Mouse (Mus musculus): ENCODE measurements at regions not wholly inside any gene's neighbourhood (a gene's known extent, or its start where the extent isn't known, plus 50 kb on each side); places are given as distances from the start of the nearest gene placed in this dataset.

- ATAC-seq (ENCODE audit: insufficient read depth) (no peak), DNase-seq (no peak)
- no peak for TF ChIP-seq CTCF (IDR thresholded peaks at IDR 0.05; ENCODE audit: low read depth)
- H3K4me2 ChIP-seq, result no peak overlapping the region
- no peaks in the 10 kb centered on the region for H3K36me3 ChIP-seq (ENCODE audit: insufficient read depth)
- 84% methylated on average over 3 of the region's 3 CpGs for WGBS
- H3K27me3 ChIP-seq (ENCODE audit: insufficient read depth, low read length), result no peaks in the 10 kb centered on the region
- no peak overlapping the region for H3K27ac ChIP-seq (ENCODE audit: low read depth)
- no peaks in the 10 kb centered on the region for H3K9me3 ChIP-seq (ENCODE audit: low read depth, low read length)
- no peaks in the 10 kb centered on the region for H3K4me1 ChIP-seq (ENCODE audit: insufficient read depth)
- no peak overlapping the region for H3K4me3 ChIP-seq (ENCODE audit: low read depth, low read length)
- H3K9ac ChIP-seq, result no peak overlapping the region
Measured at GRCm38 (mm10) chr2:48416207-48416750, 397.6 kb upstream of the Acvr2a start.

DNA sequence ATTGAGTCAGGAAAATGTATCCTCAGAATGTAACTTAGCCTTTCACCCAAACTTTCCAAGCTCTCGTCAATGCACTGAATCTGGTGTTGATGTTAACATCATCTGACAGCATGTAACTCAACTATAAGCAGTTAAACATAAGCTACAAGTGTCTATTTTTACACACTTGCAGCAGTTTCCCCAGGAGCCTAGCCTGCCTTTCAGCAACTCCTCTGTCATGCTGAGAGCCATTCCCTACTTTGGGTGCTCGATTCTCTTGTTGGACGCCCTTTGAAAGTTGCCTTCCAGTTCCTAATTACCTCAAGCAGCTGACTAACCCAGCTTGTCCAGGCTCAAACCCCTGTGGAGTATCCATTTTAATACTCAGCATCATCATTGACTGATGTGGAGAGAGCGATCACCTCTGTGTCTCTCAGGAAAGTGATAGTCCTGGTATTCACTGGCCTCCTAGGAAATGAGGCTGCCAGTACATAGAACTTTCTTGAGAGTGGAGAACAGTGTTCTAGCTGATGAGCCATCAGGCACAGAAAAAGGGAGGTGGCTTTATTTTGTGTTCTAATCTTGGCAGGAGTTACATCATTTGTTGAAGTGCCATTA lies 396.8 kb upstream of the Acvr2a start:
- no peak for ATAC-seq (ENCODE audit: insufficient read depth)
- H3K27me3 ChIP-seq (ENCODE audit: insufficient read depth, low read length), result no peaks in the 10 kb centered on the region
- no peak overlapping the region for H3K4me2 ChIP-seq
- H3K27ac ChIP-seq (ENCODE audit: low read depth), result no peak overlapping the region
- H3K4me1 ChIP-seq (ENCODE audit: insufficient read depth), result no peaks in the 10 kb centered on the region
- DNase-seq, result no peak
- H3K4me3 ChIP-seq (ENCODE audit: low read depth, low read length), result no peak overlapping the region
- H3K9ac ChIP-seq, result no peak overlapping the region
- no peaks in the 10 kb centered on the region for H3K9me3 ChIP-seq (ENCODE audit: low read depth, low read length)
- no peaks in the 10 kb centered on the region for H3K36me3 ChIP-seq (ENCODE audit: insufficient read depth)
- no peak for TF ChIP-seq CTCF (IDR thresholded peaks at IDR 0.05; ENCODE audit: low read depth)
- WGBS, result 60% methylated on average over 4 of the region's 4 CpGs

- Histone ChIP-seq H3K27me3 (ENCODE audit: insufficient read depth, low read length) (no peaks in the 10 kb centered on the region), H3K4me1 (ENCODE audit: insufficient read depth) (peaks cover 13% of the 10 kb centered on the region), H3K4me2 (no peak overlapping the region), H3K36me3 (ENCODE audit: insufficient read depth) (no peaks in the 10 kb centered on the region), H3K27ac (ENCODE audit: low read depth) (no peak overlapping the region), H3K9me3 (ENCODE audit: low read depth, low read length) (no peaks in the 10 kb centered on the region), H3K9ac (no peak overlapping the region), H3K4me3 (ENCODE audit: low read depth, low read length) (no peak overlapping the region)
- ATAC-seq (ENCODE audit: insufficient read depth) (no peak), DNase-seq (no peak)
- no peak for TF ChIP-seq CTCF (IDR thresholded peaks at IDR 0.05; ENCODE audit: low read depth)
- 82% methylated on average over 3 of the region's 3 CpGs for WGBS
Measured at GRCm38 (mm10) chr2:48420791-48421190, 393.1 kb upstream of the Acvr2a start.

- Histone ChIP-seq H3K36me3 (ENCODE audit: insufficient read depth) (no peaks in the 10 kb centered on the region), H3K9ac (no peak overlapping the region), H3K4me3 (ENCODE audit: low read depth, low read length) (no peak overlapping the region), H3K9me3 (ENCODE audit: low read depth, low read length) (no peaks in the 10 kb centered on the region), H3K4me2 (no peak overlapping the region), H3K27me3 (ENCODE audit: insufficient read depth, low read length) (no peaks in the 10 kb centered on the region), H3K4me1 (ENCODE audit: insufficient read depth) (peaks cover 14% of the 10 kb centered on the region), H3K27ac (ENCODE audit: low read depth) (no peak overlapping the region)
- WGBS, result 45% methylated on average over 9 of the region's 9 CpGs
- no peak for DNase-seq
- TF ChIP-seq CTCF (IDR thresholded peaks at IDR 0.05; ENCODE audit: low read depth), result no peak
- no peak for ATAC-seq (ENCODE audit: insufficient read depth)
Measured at GRCm38 (mm10) chr2:48423861-48424442, 390.0 kb upstream of the Acvr2a start.

- DNase-seq, result no peak
- Histone ChIP-seq H3K27ac (ENCODE audit: low read depth) (no peak overlapping the region), H3K27me3 (ENCODE audit: insufficient read depth, low read length) (no peaks in the 10 kb centered on the region), H3K4me3 (ENCODE audit: low read depth, low read length) (no peak overlapping the region), H3K9ac (no peak overlapping the region), H3K4me2 (no peak overlapping the region), H3K4me1 (ENCODE audit: insufficient read depth) (peaks cover 14% of the 10 kb centered on the region), H3K36me3 (ENCODE audit: insufficient read depth) (no peaks in the 10 kb centered on the region), H3K9me3 (ENCODE audit: low read depth, low read length) (no peaks in the 10 kb centered on the region)
- TF ChIP-seq CTCF (IDR thresholded peaks at IDR 0.05; ENCODE audit: low read depth), result no peak
- no peak for ATAC-seq (ENCODE audit: insufficient read depth)
- 44% methylated on average over 9 of the region's 9 CpGs for WGBS
Measured at GRCm38 (mm10) chr2:48424562-48424961, 389.3 kb upstream of the Acvr2a start.

DNA sequence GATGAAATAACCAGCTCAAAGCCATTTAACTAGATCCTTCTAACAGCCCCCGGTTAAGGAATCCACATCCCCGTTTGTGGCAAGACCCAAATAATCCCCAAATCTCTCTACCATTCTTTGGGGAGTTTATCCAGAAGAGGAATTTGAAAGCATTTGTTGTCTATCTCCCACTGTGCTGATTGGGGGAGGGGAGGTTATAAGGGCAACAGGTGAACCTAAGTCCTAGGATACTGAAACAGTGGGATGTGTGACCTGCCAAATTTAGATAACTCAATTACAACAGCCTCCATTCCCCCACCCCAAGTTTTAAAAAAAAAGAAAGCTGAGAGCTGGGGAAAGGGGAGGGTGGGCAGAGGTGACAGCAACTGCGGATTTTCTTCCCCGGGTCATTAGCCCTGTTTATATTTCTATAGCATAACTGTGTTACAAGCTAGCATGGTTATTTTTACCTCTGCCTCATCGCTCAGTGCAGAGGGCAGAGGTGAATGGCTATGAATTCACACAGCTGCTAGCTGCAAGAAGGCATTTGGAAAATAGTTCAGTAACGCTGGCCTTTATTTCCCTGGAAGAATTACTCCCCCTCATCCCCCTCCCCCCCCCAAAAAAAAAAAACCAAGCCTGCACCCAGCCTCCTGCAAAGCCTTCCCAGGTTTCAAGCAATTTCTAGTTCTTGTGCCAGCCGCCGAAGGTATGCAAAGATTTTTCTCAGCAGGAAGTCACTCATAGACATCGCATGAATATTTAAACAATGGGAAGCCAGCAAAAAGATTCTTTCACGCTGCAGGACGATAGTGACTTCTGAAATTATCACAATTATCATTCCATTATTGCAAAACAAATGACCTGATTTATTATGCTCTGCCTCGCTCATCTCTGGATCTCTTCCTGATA lies 388.5 kb upstream of the Acvr2a start:
- no peak for TF ChIP-seq CTCF (IDR thresholded peaks at IDR 0.05; ENCODE audit: low read depth)
- peak; percentile 41 for DNase-seq
- no peak overlapping the region for H3K4me3 ChIP-seq (ENCODE audit: low read depth, low read length)
- no peaks in the 10 kb centered on the region for H3K36me3 ChIP-seq (ENCODE audit: insufficient read depth)
- ATAC-seq (ENCODE audit: insufficient read depth), result peak; percentile 31; the same call in 1 of the 2 replicates
- H3K27me3 ChIP-seq (ENCODE audit: insufficient read depth, low read length), result no peaks in the 10 kb centered on the region
- H3K9me3 ChIP-seq (ENCODE audit: low read depth, low read length), result no peaks in the 10 kb centered on the region
- no peak overlapping the region for H3K9ac ChIP-seq
- WGBS, result 16% methylated on average over 12 of the region's 12 CpGs
- peaks cover 14% of the 10 kb centered on the region for H3K4me1 ChIP-seq (ENCODE audit: insufficient read depth)
- H3K4me2 ChIP-seq, result 0 out of 2 replicates have a peak overlapping the region, but pooled peaks have one; percentile 18
- no peak overlapping the region for H3K27ac ChIP-seq (ENCODE audit: low read depth)

GRCm38 (mm10) chr2:48432545-48432944 lies 381.4 kb upstream of the Acvr2a start:
- Histone ChIP-seq H3K4me3 (ENCODE audit: low read depth, low read length) (no peak overlapping the region), H3K4me2 (no peak overlapping the region), H3K4me1 (ENCODE audit: insufficient read depth) (no peaks in the 10 kb centered on the region), H3K36me3 (ENCODE audit: insufficient read depth) (no peaks in the 10 kb centered on the region), H3K27me3 (ENCODE audit: insufficient read depth, low read length) (no peaks in the 10 kb centered on the region), H3K9ac (no peak overlapping the region), H3K9me3 (ENCODE audit: low read depth, low read length) (no peaks in the 10 kb centered on the region), H3K27ac (ENCODE audit: low read depth) (no peak overlapping the region)
- TF ChIP-seq CTCF (IDR thresholded peaks at IDR 0.05; ENCODE audit: low read depth), result no peak
- ATAC-seq (ENCODE audit: insufficient read depth) (no peak), DNase-seq (no peak)
- 41% methylated on average over 1 of the region's 1 CpGs for WGBS

Measured in lung, embryonic 14.5 days (tissue).